Mouse (Mus musculus) lung, adult 2 months (tissue): ENCODE results near the gene Hist1h4a. TPM values are rescaled to one million over a fixed set of nuclear protein-coding genes. Genes with fewer than 3 reads are reported as not detected.

Experiments
- DNase-seq: peaks from one replicate; pipeline ENCODE4 v3.0.0; 2022
- H3K4me1 ChIP-seq: fragments of 200-500 bp; 2 replicates; pipeline ENCODE4 v1.6.1; 2011; ENCODE audit warnings: low read length; ENCODE audit not compliant: control insufficient read depth, insufficient read depth
- H3K4me3 ChIP-seq: fragments of 200-500 bp; replicated peaks from 2 replicates; pipeline ENCODE3; 2011; ENCODE audit warnings: low read depth, mild to moderate bottlenecking, control low read depth, low read length; ENCODE audit errors: extremely low read depth
- CTCF ChIP-seq: fragments of 200-500 bp; IDR thresholded peaks from 2 replicates; pipeline ENCODE4 v1.5.1; 2011; ENCODE audit warnings: mild to moderate bottlenecking, low read length, control low read depth; ENCODE audit not compliant: insufficient read depth
- POLR2A ChIP-seq: fragments of 200-500 bp; IDR thresholded peaks from 2 replicates; pipeline ENCODE4 v1.6.1; 2011; ENCODE audit warnings: low read depth, mild to moderate bottlenecking, control low read depth, low read length, borderline replicate concordance; ENCODE audit errors: extremely low read depth
- WGBS: fragments of 180-500 bp; shearing (Covaris S2); methylation state at CpG from one replicate; pipeline ENCODE4 v1.1.7; 2018; 5-methylcytosine and 5-hydroxymethylcytosine counted together
- polyA plus RNA-seq: library from polyadenylated mRNA; depleted of rRNA; stranded (reverse); fragments of >200 nt; gene quantifications from 2 replicates; pipeline ENCODE4 v1.2.3, GENCODE M21; 2012; rRNA removed

Gene Hist1h4a
- polyA plus RNA-seq, 1 experiment: 2.4 TPM

- WGBS: 78% methylated on average over 5 of the region's 5 CpGs
- Histone ChIP-seq H3K4me3 (no peak overlapping the region), H3K4me1 (no peaks in the 10 kb centered on the region)
- no peak for DNase-seq
- TF ChIP-seq POLR2A (no peak), CTCF (no peak)
These were observed 44.6 kb downstream of the Hist1h4a start for GRCm38 (mm10) chr13:23716261-23717042.

Other genes starting within 250 kb of the Hist1h4a start
- 27.1 and 28.0 TPM in 2 replicates for gene Hist1h4h, start 230.2 kb downstream of the Hist1h4a start, polyA plus RNA-seq
- 28.7 and 47.1 TPM in 2 replicates for gene Hist1h2af, start 227.3 kb downstream of the Hist1h4a start, polyA plus RNA-seq
- 2.1 and 2.3 TPM in 2 replicates for gene Hist1h3g, start 225.8 kb downstream of the Hist1h4a start, polyA plus RNA-seq
- gene Hist1h2bh, start 217.8 kb downstream of the Hist1h4a start, polyA plus RNA-seq: 0.66 and 0.87 TPM in 2 replicates
- 1.3 and 1.7 TPM in 2 replicates for gene Hist1h3f, start 217.2 kb downstream of the Hist1h4a start, polyA plus RNA-seq
- 1.4 and 1.8 TPM in 2 replicates for gene Hist1h4f, start 209.6 kb downstream of the Hist1h4a start, polyA plus RNA-seq
- gene Hist1h1d, start 208.0 kb downstream of the Hist1h4a start, polyA plus RNA-seq: 0.10 and 0.12 TPM in 2 replicates
- 8.4 and 9.2 TPM in 2 replicates for gene Hist1h3e, start 198.9 kb downstream of the Hist1h4a start, polyA plus RNA-seq
- gene Hist1h2ae, start 190.0 kb downstream of the Hist1h4a start, polyA plus RNA-seq: 1.8 and 2.3 TPM in 2 replicates
- gene Hist1h2bg, start 189.8 kb downstream of the Hist1h4a start, polyA plus RNA-seq: 9.8 and 22.7 TPM in 2 replicates
- 2.7 and 3.4 TPM in 2 replicates for gene Hist1h2bf, start 187.0 kb downstream of the Hist1h4a start, polyA plus RNA-seq
- gene Hist1h2ad, start 186.8 kb downstream of the Hist1h4a start, polyA plus RNA-seq: 1.2 and 2.0 TPM in 2 replicates
- 2.6 and 4.5 TPM in 2 replicates for gene Hist1h3d, start 185.5 kb downstream of the Hist1h4a start, polyA plus RNA-seq
- gene Hist1h4d, start 179.6 kb downstream of the Hist1h4a start, polyA plus RNA-seq: 9.0 and 9.5 TPM in 2 replicates
- gene Hist1h2be, start 140.1 kb downstream of the Hist1h4a start, polyA plus RNA-seq: 2.7 and 3.0 TPM in 2 replicates
- gene Hist1h1e, start 138.7 kb downstream of the Hist1h4a start, polyA plus RNA-seq: 2.0 and 2.4 TPM in 2 replicates
- gene Hist1h2ac, start 77.3 kb downstream of the Hist1h4a start, polyA plus RNA-seq: 0.45 and 0.61 TPM in 2 replicates
- 142 and 182 TPM in 2 replicates for gene Hist1h2bc, start 77.0 kb downstream of the Hist1h4a start, polyA plus RNA-seq
- gene Hist1h1t, start 65.4 kb downstream of the Hist1h4a start, polyA plus RNA-seq: not detected in 2 replicates
- 6.3 and 6.8 TPM in 2 replicates for gene Hist1h4c, start 62.8 kb downstream of the Hist1h4a start, polyA plus RNA-seq
- 21.3 and 24.2 TPM in 2 replicates for gene Hfe, start 50.4 kb downstream of the Hist1h4a start, polyA plus RNA-seq
- gene Hist1h1c, start 22.4 kb downstream of the Hist1h4a start, polyA plus RNA-seq: 38.1 and 46.7 TPM in 2 replicates
- 1.2 and 2.9 TPM in 2 replicates for gene Hist1h3c, start 15.6 kb downstream of the Hist1h4a start, polyA plus RNA-seq
- 2.5 and 2.6 TPM in 2 replicates for gene Hist1h2bb, start 14.5 kb downstream of the Hist1h4a start, polyA plus RNA-seq
- gene Hist1h2ab, start 10.1 kb downstream of the Hist1h4a start, polyA plus RNA-seq: 2.0 and 3.9 TPM in 2 replicates
- 2.6 and 3.8 TPM in 2 replicates for gene Hist1h3b, start 9.0 kb downstream of the Hist1h4a start, polyA plus RNA-seq
- gene Hist1h4b, start 4.2 kb downstream of the Hist1h4a start, polyA plus RNA-seq: 2.5 and 2.8 TPM in 2 replicates
- 3.1 and 4.3 TPM in 2 replicates for gene Hist1h3a, start 1.2 kb upstream of the Hist1h4a start, polyA plus RNA-seq
- gene Hist1h1a, start 2.4 kb upstream of the Hist1h4a start, polyA plus RNA-seq: not detected in 2 replicates
- 0.07 TPM in 1 of 2 replicates, not detected in the other for gene Trim38, start 8.7 kb upstream of the Hist1h4a start, polyA plus RNA-seq
- 0.32 and 0.52 TPM in 2 replicates for gene Slc17a2, start 45.8 kb upstream of the Hist1h4a start, polyA plus RNA-seq
- 0.02 TPM in 1 of 2 replicates, not detected in the other for gene Slc17a3, start 78.2 kb upstream of the Hist1h4a start, polyA plus RNA-seq
- gene Slc17a1, start 106.5 kb upstream of the Hist1h4a start, polyA plus RNA-seq: not detected in 2 replicates
- 0.07 TPM in 1 of 2 replicates, not detected in the other for gene Slc17a4, start 153.8 kb upstream of the Hist1h4a start, polyA plus RNA-seq
- not detected in 2 replicates for gene Hist1h2ba, start 172.9 kb upstream of the Hist1h4a start, polyA plus RNA-seq
- gene Hist1h2aa, start 173.2 kb upstream of the Hist1h4a start, polyA plus RNA-seq: not detected in 2 replicates
- gene Scgn, start 230.0 kb upstream of the Hist1h4a start, polyA plus RNA-seq: not detected in 2 replicates